Comparison of ENCODE assay signal across 19 mouse cellular contexts in genomic region chr11:109790221-109790620, GRCm38 (mm10). TPM values are rescaled to one million over a fixed set of nuclear protein-coding genes. Genes with fewer than 3 reads are reported as not detected.
"Had no signal": no experiment of that assay in that cellular context is flagged by ENCODE, and none has a peak within 500 bp of the region (broad histone marks: within the 10 kb centered on the region; RNA-seq: fewer than 3 reads in every experiment).

No protein-coding gene starts in this region.

- H3K4me3 ChIP-seq: megakaryocyte, embryonic 14.5 days; midbrain, embryonic 13.5 days; midbrain, embryonic 15.5 days; neural tube, embryonic 12.5 days; stomach, embryonic 15.5 days had no signal

- H3K9ac ChIP-seq: lung, embryonic 14.5 days; midbrain, embryonic 13.5 days; midbrain, embryonic 15.5 days; neural tube, embryonic 12.5 days; stomach, embryonic 15.5 days had no signal

- H3K27ac ChIP-seq: midbrain, embryonic 13.5 days; midbrain, embryonic 15.5 days; neural tube, embryonic 12.5 days; stomach, embryonic 15.5 days; stomach, postnatal 0 days had no signal

- H3K27me3 ChIP-seq: midbrain, embryonic 13.5 days; midbrain, embryonic 15.5 days; neural tube, embryonic 12.5 days; stomach, embryonic 15.5 days had no signal

- H3K4me2 ChIP-seq: lung, embryonic 14.5 days; midbrain, embryonic 11.5 days; midbrain, embryonic 13.5 days; midbrain, embryonic 15.5 days; neural tube, embryonic 12.5 days; stomach, embryonic 15.5 days had no signal

- ATAC-seq: midbrain, embryonic 13.5 days; midbrain, embryonic 15.5 days had no signal

- H3K4me1 ChIP-seq: midbrain, embryonic 13.5 days; midbrain, embryonic 15.5 days; neural tube, embryonic 12.5 days; stomach, embryonic 15.5 days had no signal

- DNase-seq: lung, adult 18-20 months; lung, embryonic 14.5 days; lung, postnatal 10 days; lung, postnatal 4 days; right cerebral cortex, postnatal 14 days; thymus, adult 2 months; thymus, postnatal 25 days; thymus, postnatal 4 days had no signal

- H3K9me3 ChIP-seq: midbrain, embryonic 13.5 days; midbrain, embryonic 15.5 days; neural tube, embryonic 12.5 days; stomach, embryonic 15.5 days had no signal

- H3K36me3 ChIP-seq: midbrain, embryonic 13.5 days; midbrain, embryonic 15.5 days; neural tube, embryonic 12.5 days; stomach, embryonic 15.5 days had no signal

RNA-seq across cellular contexts. Expression of gene 1700012B07Rik, which starts 37.6 kb away (rescaled TPM):
- polyA plus RNA-seq: lung, embryonic 14.5 days; lung, embryonic 16.5 days; midbrain, embryonic 11.5 days; midbrain, embryonic 13.5 days; midbrain, embryonic 15.5 days; midbrain, postnatal 0 days; neural tube, embryonic 12.5 days; neural tube, embryonic 14.5 days; spleen, adult 2 months; stomach, embryonic 15.5 days; stomach, postnatal 0 days had no signal
